Mouse (Mus musculus): ENCODE results near the gene Plcb2.

GRCm38 (mm10) chr2:118676839-118677741, 51.1 kb downstream of the Plcb2 start:
- TF ChIP-seq CTCF (IDR thresholded peaks at IDR 0.05; ENCODE audit: low read depth, low read length) (no peak), POLR2A (IDR thresholded peaks at IDR 0.05; ENCODE audit: insufficient read depth, low read length) (no peak)

All from ES-Bruce4 (cell line).